Comparison of ENCODE assay signal across 17 mouse cellular contexts in the genomic region with DNA sequence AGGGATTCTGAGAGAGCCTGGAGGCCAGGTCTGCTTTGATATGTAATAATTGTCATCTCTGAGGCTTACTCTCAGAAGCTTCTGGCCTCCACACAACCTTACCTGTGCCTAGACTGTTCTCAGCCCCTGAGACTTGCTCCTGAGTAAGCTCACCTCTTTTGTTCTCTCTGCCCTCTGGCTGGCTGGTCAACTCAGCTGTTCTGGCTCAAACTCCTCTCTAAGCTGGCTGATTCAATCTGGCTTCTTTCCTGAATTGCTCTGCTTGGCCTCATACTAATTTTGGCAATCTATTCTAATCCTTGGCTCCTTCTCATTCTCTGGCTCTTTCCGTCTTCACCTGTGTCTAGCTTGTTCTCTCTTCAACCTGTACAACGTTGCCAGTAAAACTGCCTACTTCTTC. TPM values are rescaled to one million over a fixed set of nuclear protein-coding genes. Genes with fewer than 3 reads are reported as not detected.
DNase-seq lines count a peak whose midpoint lies in the region; ATAC-seq lines count a peak whose summit lies in the region.
"Had no signal": no experiment of that assay in that cellular context is flagged by ENCODE, and none has a peak within 500 bp of the region (broad histone marks: within the 10 kb centered on the region; RNA-seq: fewer than 3 reads in every experiment).

No protein-coding gene starts in this region.

- peaks cover 14% of the 10 kb centered on the region for H3K4me1 ChIP-seq in kidney, embryonic 16.5 days (ENCODE audit: insufficient read depth, low read length)
- H3K4me1 ChIP-seq in intestine, embryonic 15.5 days (replicated peaks), result no peaks in the 10 kb centered on the region; the same call in 1 of the 2 replicates
- H3K4me1 ChIP-seq in liver, embryonic 12.5 days, result peaks cover 48% of the 10 kb centered on the region
- H3K4me1 ChIP-seq: forebrain, embryonic 15.5 days; neural tube, embryonic 13.5 days had no signal

- H3K36me3 ChIP-seq in kidney, embryonic 16.5 days (ENCODE audit: insufficient read depth, low read length), result no peaks in the 10 kb centered on the region
- no peaks in the 10 kb centered on the region for H3K36me3 ChIP-seq in intestine, embryonic 15.5 days
- no peaks in the 10 kb centered on the region for H3K36me3 ChIP-seq in liver, embryonic 12.5 days
- H3K36me3 ChIP-seq: embryonic facial prominence, embryonic 15.5 days; forebrain, embryonic 15.5 days; lung, embryonic 15.5 days; neural tube, embryonic 13.5 days had no signal

- H3K27ac ChIP-seq in kidney, embryonic 16.5 days (ENCODE audit: low read length), result no peak overlapping the region
- 0 out of 2 replicates have a peak overlapping the region, but pooled peaks have one; percentile 20 for H3K27ac ChIP-seq in intestine, embryonic 15.5 days
- H3K27ac ChIP-seq in liver, embryonic 12.5 days, result peak overlapping the region; percentile 78; the same call in 1 of the 2 replicates
- H3K27ac ChIP-seq: embryonic facial prominence, embryonic 15.5 days; forebrain, embryonic 15.5 days; lung, embryonic 15.5 days; neural tube, embryonic 13.5 days had no signal

- no peak overlapping the region for H3K4me2 ChIP-seq in kidney, embryonic 16.5 days (replicated peaks; ENCODE audit: low read depth, low read length)
- no peak overlapping the region for H3K4me2 ChIP-seq in intestine, embryonic 15.5 days (replicated peaks)
- H3K4me2 ChIP-seq in liver, embryonic 12.5 days, result no peak overlapping the region
- H3K4me2 ChIP-seq: embryonic facial prominence, embryonic 15.5 days; forebrain, embryonic 15.5 days; heart, embryonic 11.5 days; lung, embryonic 15.5 days; neural tube, embryonic 13.5 days had no signal

- DNase-seq in kidney, adult 11 months, result peak; percentile 39
- DNase-seq in adipocyte (ENCODE audit: low spot score), result peak; percentile 31
- no peak for DNase-seq in spleen, adult 18-20 months
- DNase-seq in right cerebral cortex, postnatal 36 days (ENCODE audit: low spot score in 2 of 2), result no peak
- DNase-seq: adrenal gland, postnatal 25 days; cerebellum, adult 9-10 months; right cerebral cortex, postnatal 25 days had no signal

- no peak for ATAC-seq in kidney, embryonic 16.5 days (ENCODE audit: low FRiP score, low TSS enrichment)
- no peak for ATAC-seq in intestine, embryonic 15.5 days
- no peak for ATAC-seq in liver, embryonic 12.5 days
- ATAC-seq in activated CD4-positive, CD25-positive, alpha-beta regulatory T cell, adult 4 months, result no peak
- ATAC-seq: forebrain, embryonic 15.5 days had no signal

- H3K9ac ChIP-seq in kidney, embryonic 16.5 days (replicated peaks; ENCODE audit: low read length), result no peak overlapping the region
- no peak overlapping the region for H3K9ac ChIP-seq in intestine, embryonic 15.5 days
- H3K9ac ChIP-seq in liver, embryonic 12.5 days, result no peak overlapping the region
- H3K9ac ChIP-seq: embryonic facial prominence, embryonic 15.5 days; forebrain, embryonic 15.5 days; lung, embryonic 15.5 days; neural tube, embryonic 13.5 days had no signal

- no peaks in the 10 kb centered on the region for H3K9me3 ChIP-seq in kidney, embryonic 16.5 days (ENCODE audit: low read length)
- H3K9me3 ChIP-seq in intestine, embryonic 15.5 days, result no peaks in the 10 kb centered on the region
- no peaks in the 10 kb centered on the region for H3K9me3 ChIP-seq in liver, embryonic 12.5 days (replicated peaks)
- H3K9me3 ChIP-seq: embryonic facial prominence, embryonic 15.5 days; forebrain, embryonic 15.5 days; lung, embryonic 15.5 days; neural tube, embryonic 13.5 days had no signal

- no peaks in the 10 kb centered on the region for H3K27me3 ChIP-seq in kidney, embryonic 16.5 days (ENCODE audit: insufficient read depth, low read length)
- no peaks in the 10 kb centered on the region for H3K27me3 ChIP-seq in intestine, embryonic 15.5 days (replicated peaks)
- H3K27me3 ChIP-seq in liver, embryonic 12.5 days (replicated peaks), result no peaks in the 10 kb centered on the region
- H3K27me3 ChIP-seq: embryonic facial prominence, embryonic 15.5 days; forebrain, embryonic 15.5 days; lung, embryonic 15.5 days; neural tube, embryonic 13.5 days had no signal

- 81% methylated on average over 2 of the region's 2 CpGs for WGBS in kidney, embryonic 16.5 days
- WGBS in intestine, embryonic 15.5 days, result 73% methylated on average over 2 of the region's 2 CpGs
- WGBS in liver, embryonic 12.5 days (ENCODE audit: insufficient replicate concordance), result 70% methylated on average over 2 of the region's 2 CpGs

- no peak overlapping the region for H3K4me3 ChIP-seq in kidney, embryonic 16.5 days (ENCODE audit: low read length)
- H3K4me3 ChIP-seq in intestine, embryonic 15.5 days (replicated peaks), result no peak overlapping the region
- no peak overlapping the region for H3K4me3 ChIP-seq in liver, embryonic 12.5 days
- H3K4me3 ChIP-seq: embryonic facial prominence, embryonic 15.5 days; forebrain, embryonic 15.5 days; lung, embryonic 15.5 days; megakaryocyte, embryonic 14.5 days; neural tube, embryonic 13.5 days had no signal

RNA-seq across cellular contexts. Expression of gene Papola, which starts 25.6 kb away (rescaled TPM):
- 191 and 197 TPM in 2 replicates for polyA plus RNA-seq in kidney, embryonic 16.5 days (2015; fragmentation: Nextera tagmentation; extraction: Ambion mirVana)
- 189 and 225 TPM in 2 replicates for polyA plus RNA-seq in intestine, embryonic 15.5 days (2015; fragmentation: Nextera tagmentation; extraction: Ambion mirVana)
- 176 and 181 TPM in 2 replicates for polyA plus RNA-seq in liver, embryonic 12.5 days (2016; fragmentation: Nextera tagmentation; extraction: Ambion mirVana)
- polyA plus RNA-seq in activated CD4-positive, CD25-positive, alpha-beta regulatory T cell, adult 4 months (2017; shearing (Covaris generic)), result 100 to 1,000 TPM; 109 to 124 TPM

RNA-seq across cellular contexts. Expression of gene Ak7, which starts 53.1 kb away (rescaled TPM):
- 1.1 and 1.4 TPM in 2 replicates for polyA plus RNA-seq in kidney, embryonic 16.5 days (2015; fragmentation: Nextera tagmentation; extraction: Ambion mirVana)
- 0.70 and 0.97 TPM in 2 replicates for polyA plus RNA-seq in intestine, embryonic 15.5 days (2015; fragmentation: Nextera tagmentation; extraction: Ambion mirVana)
- 0.05 and 0.06 TPM in 2 replicates for polyA plus RNA-seq in liver, embryonic 12.5 days (2016; fragmentation: Nextera tagmentation; extraction: Ambion mirVana)
- under 1 TPM; 0.62 to 0.98 TPM for polyA plus RNA-seq in activated CD4-positive, CD25-positive, alpha-beta regulatory T cell, adult 4 months (2017; shearing (Covaris generic))

Comparison
In these comparisons a context has a peak if more than half of its experiments do, and no peak if none do; other contexts are left out.
1. DNase-seq: peak in kidney, adult 11 months (single experiment) and adipocyte (single experiment); none in spleen, adult 18-20 months (0 of 2) and right cerebral cortex, postnatal 36 days (0 of 2).